Mouse (Mus musculus) megakaryocyte, embryonic 14.5 days (primary cell): ENCODE data around the gene Panx2. TPM values are rescaled to one million over a fixed set of nuclear protein-coding genes. Genes with fewer than 3 reads are reported as not detected.

Experiments
- H3K27me3 ChIP-seq: replicated peaks from 2 replicates; pipeline ENCODE3; 2012; ENCODE audit warnings: inconsistent platforms
- H3K36me3 ChIP-seq: replicated peaks from 2 replicates; pipeline ENCODE3; 2012; ENCODE audit warnings: low read length, inconsistent platforms, mixed read lengths
- H3K4me1 ChIP-seq: 2 replicates; pipeline ENCODE4 v1.6.1; 2012; ENCODE audit warnings: inconsistent platforms
- H3K4me3 ChIP-seq: replicated peaks from 2 replicates; pipeline ENCODE3; 2012; ENCODE audit warnings: moderate library complexity, mild to moderate bottlenecking, inconsistent platforms
- H3K9me3 ChIP-seq: 2 replicates; pipeline ENCODE4 v1.6.1; 2012; ENCODE audit warnings: inconsistent platforms
- FLI1 ChIP-seq: IDR thresholded peaks from 2 replicates; pipeline ENCODE4 v1.6.1; 2012; ENCODE audit warnings: low read length, inconsistent platforms, mixed read lengths
- GATA1 ChIP-seq: IDR thresholded peaks from 3 replicates; pipeline ENCODE4 v1.6.1; 2012; ENCODE audit warnings: mixed read lengths, low read length, inconsistent platforms, borderline replicate concordance
- polyA plus RNA-seq: library from polyadenylated mRNA; stranded (reverse); fragments of >175 nt; gene quantifications from 2 replicates; pipeline ENCODE4 v1.2.3, GENCODE M21; 2012; ENCODE audit warnings: low replicate concordance; ENCODE audit not compliant: insufficient read depth

The Panx2 gene
- polyA plus RNA-seq, 1 experiment: not detected

DNA sequence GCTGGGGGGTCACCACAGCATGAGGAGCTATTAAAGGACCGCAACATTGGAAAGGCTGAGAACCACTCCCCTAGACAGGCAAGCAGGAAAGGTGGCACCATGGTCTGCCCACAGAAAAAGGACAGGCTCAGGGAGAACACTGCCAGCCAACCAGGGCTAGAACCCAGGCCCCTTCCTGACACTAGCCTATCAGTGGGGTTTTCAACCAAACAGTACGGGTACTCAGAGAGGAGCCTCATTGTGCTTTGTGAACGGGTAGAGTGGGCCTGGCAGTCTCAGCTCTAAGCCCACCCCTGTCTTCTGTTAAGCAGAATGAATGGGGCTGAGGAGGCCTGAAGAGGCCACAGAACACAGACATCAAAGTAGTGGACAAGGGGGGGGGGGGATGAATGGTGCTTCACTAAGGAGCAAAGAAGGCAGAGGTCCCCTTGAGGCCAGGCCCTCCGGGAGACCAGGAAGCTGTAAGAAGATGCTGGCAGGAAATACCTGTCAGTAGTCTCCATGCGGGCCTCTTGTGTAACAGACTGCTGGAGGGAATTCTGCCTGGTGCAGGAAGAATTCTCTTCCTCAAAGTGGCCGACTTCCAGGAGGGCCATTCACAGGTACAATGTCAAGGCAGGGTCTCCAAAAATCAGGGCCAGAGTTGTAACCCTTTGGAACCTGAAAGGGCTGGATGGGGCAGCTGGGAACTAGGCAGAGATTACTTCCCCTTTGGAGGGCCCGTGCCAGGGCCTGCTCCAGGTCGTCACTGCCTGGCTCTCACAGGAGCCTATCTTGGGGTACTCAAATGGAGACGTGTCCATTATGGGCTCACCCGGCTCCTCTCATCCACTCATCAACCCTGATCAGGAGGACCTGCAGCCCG lies 15.3 kb downstream of the Panx2 start, which contains the start of gene Trabd:
Gene Trabd (plus strand): TSS at position 512 of the 865 bp plus-strand sequence.
- peaks cover 57% of the 10 kb centered on the region for H3K4me1 ChIP-seq
- TF ChIP-seq GATA1: no peak
- TF ChIP-seq FLI1: no peak
- H3K4me3 ChIP-seq: peak within 1 kb of the TSS; percentile 97
- H3K27me3 ChIP-seq: peaks cover 38% of the 10 kb centered on the region
- H3K36me3 ChIP-seq: peaks cover 9% of the 10 kb centered on the region
- no peaks in the 10 kb centered on the region for H3K9me3 ChIP-seq

- Histone ChIP-seq H3K4me1 (peaks cover 64% of the 10 kb centered on the region), H3K4me3 (peak overlapping the region; percentile 97), H3K27me3 (peaks cover 31% of the 10 kb centered on the region), H3K36me3 (peaks cover 17% of the 10 kb centered on the region), H3K9me3 (no peaks in the 10 kb centered on the region)
- TF ChIP-seq FLI1 (no peak), GATA1 (no peak)
Observed at GRCm38 (mm10) chr15:89075478-89076147, 16.1 kb downstream of the Panx2 start.

DNA sequence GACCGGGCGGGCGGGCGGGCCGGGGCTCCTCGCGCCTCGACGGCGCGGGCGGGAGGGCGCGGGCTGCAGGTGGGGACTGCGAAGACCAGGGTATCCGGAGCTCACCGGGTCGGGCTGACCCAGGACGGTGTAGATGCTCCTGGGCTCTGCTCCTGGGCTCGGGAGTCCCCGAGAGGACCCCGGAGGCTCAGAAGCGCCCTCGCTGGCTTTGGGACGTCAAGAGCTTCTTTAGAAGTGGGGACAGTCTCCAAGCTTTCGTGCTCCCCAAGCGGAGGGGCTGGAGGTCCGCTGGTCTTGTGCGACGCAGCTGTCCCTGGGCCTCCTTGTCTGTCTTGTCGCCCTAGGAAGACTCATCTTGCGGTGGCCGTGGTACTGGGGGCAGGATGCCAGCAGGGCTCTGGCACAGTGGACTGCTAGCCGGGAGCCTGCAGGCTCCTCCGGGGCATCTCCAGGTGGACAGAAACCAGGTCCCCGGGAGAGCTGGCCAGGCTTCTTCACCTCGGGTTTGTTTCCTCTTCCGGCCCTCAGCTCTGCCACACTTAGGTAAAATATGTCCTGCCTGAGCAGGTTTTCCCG lies 16.7 kb downstream of the Panx2 start:
- peaks cover 23% of the 10 kb centered on the region for H3K36me3 ChIP-seq
- TF ChIP-seq GATA1 (no peak), FLI1 (no peak)
- peaks cover 70% of the 10 kb centered on the region for H3K4me1 ChIP-seq
- H3K27me3 ChIP-seq: peaks cover 24% of the 10 kb centered on the region
- peak overlapping the region; percentile 97 for H3K4me3 ChIP-seq
- no peaks in the 10 kb centered on the region for H3K9me3 ChIP-seq

DNA sequence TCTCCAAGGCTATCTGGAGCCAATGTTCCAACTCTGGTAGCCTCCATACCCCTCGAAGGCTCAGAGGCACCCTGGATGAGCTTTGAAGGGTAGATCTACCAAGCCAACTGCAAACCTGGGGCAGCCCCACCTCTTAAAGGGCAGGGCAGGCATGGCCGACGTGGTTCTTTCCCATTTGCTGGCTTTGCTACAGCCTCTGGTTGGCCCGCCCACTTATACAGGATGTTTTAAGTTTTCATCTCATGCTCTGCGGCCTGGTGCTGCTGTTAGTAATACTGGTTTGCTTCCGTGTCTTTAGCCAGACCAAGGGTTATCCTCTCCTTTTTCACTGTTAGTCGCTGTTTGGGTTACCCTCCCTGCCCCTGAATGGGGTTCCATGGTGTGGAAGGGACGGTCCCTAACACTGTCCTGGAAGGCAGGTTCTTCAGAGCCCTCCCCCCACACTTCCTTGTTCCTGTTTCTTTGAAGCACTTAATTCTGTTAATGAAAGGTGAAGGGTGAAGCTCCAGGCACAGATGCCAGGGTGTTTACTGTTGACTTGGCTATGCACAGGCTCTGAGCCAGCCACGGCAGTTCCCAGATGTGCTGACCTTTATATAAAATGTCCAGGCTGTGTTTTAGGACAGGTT lies 18.8 kb downstream of the Panx2 start:
- Histone ChIP-seq H3K36me3 (peaks cover 44% of the 10 kb centered on the region), H3K9me3 (no peaks in the 10 kb centered on the region), H3K27me3 (peaks cover 7% of the 10 kb centered on the region), H3K4me3 (peak overlapping the region; percentile 97), H3K4me1 (peaks cover 85% of the 10 kb centered on the region)
- TF ChIP-seq GATA1 (no peak), FLI1 (no peak)

- Histone ChIP-seq H3K27me3 (no peaks in the 10 kb centered on the region), H3K36me3 (peaks cover 84% of the 10 kb centered on the region), H3K4me1 (peaks cover 75% of the 10 kb centered on the region), H3K4me3 (no peak overlapping the region), H3K9me3 (no peaks in the 10 kb centered on the region)
- TF ChIP-seq FLI1 (no peak), GATA1 (no peak)
Observed at GRCm38 (mm10) chr15:89083906-89084305, 24.4 kb downstream of the Panx2 start.

DNA sequence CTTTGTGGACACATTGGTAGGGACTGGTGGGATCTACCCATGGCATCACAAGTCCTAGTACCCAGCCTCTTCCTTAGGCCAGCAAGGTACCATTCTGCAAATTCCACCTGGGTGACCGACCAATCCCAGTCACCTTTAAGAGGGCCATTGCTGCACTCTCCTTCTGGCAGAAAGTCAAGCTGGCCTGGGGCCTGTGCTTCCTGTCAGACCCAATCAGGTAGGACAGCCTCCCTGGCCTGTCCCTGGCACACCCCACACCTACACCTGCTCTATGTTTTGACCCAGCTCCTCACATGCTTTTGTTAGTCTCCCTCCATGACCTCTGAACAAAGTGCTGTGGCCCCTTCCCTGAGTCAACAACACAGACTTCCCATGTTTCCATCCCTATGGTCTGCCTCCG lies 25.3 kb downstream of the Panx2 start:
- Histone ChIP-seq H3K9me3 (no peaks in the 10 kb centered on the region), H3K36me3 (peaks cover 76% of the 10 kb centered on the region), H3K27me3 (no peaks in the 10 kb centered on the region), H3K4me1 (peaks cover 71% of the 10 kb centered on the region), H3K4me3 (no peak overlapping the region)
- TF ChIP-seq FLI1: no peak
- no peak for TF ChIP-seq GATA1

GRCm38 (mm10) chr15:89088607-89089247 lies 29.2 kb downstream of the Panx2 start, which contains the start of gene Selenoo:
TSS of gene Selenoo (plus strand) at chr15:89089084.
- Histone ChIP-seq H3K4me1 (peaks cover 55% of the 10 kb centered on the region), H3K36me3 (peaks cover 66% of the 10 kb centered on the region), H3K27me3 (no peaks in the 10 kb centered on the region), H3K4me3 (peak within 1 kb of the TSS; percentile 96), H3K9me3 (no peaks in the 10 kb centered on the region)
- TF ChIP-seq GATA1 (no peak), FLI1 (peak; percentile 83)

GRCm38 (mm10) chr15:89089248-89090051 lies 29.9 kb downstream of the Panx2 start:
- TF ChIP-seq GATA1 (no peak), FLI1 (no peak)
- Histone ChIP-seq H3K27me3 (no peaks in the 10 kb centered on the region), H3K4me3 (peak overlapping the region; percentile 96), H3K4me1 (peaks cover 50% of the 10 kb centered on the region), H3K36me3 (peaks cover 66% of the 10 kb centered on the region), H3K9me3 (no peaks in the 10 kb centered on the region)
